Mouse (Mus musculus) adrenal gland, postnatal 14 days (tissue): Measurements from ENCODE around the gene Cfap221. TPM values are rescaled to one million over a fixed set of nuclear protein-coding genes. Genes with fewer than 3 reads are reported as not detected.
A peak's percentile ranks its signal among the peaks of the same experiment; 100 is the strongest.

Experiments used
- DNase-seq: peaks from one replicate; pipeline ENCODE4 v3.0.0; 2021; ENCODE audit warnings: mixed read lengths
- total RNA-seq: library from RNA; stranded (reverse); gene quantifications from 2 replicates; pipeline ENCODE4 v1.2.3, GENCODE M21; 2021

Cfap221 gene
- total RNA-seq, 1 experiment from 2014 or later, result not detected

GRCm38 (mm10) chr1:120006844-120007790 is 10.1 kb upstream of the Cfap221 start, which contains the start of gene Sctr:
TSS of gene Sctr (plus strand) at chr1:120006894.
- DNase-seq, result peak; percentile 29

- peak; percentile 62 for DNase-seq
Measured at GRCm38 (mm10) chr1:119997644-119998043, 610 bp upstream of the Cfap221 start.

DNA sequence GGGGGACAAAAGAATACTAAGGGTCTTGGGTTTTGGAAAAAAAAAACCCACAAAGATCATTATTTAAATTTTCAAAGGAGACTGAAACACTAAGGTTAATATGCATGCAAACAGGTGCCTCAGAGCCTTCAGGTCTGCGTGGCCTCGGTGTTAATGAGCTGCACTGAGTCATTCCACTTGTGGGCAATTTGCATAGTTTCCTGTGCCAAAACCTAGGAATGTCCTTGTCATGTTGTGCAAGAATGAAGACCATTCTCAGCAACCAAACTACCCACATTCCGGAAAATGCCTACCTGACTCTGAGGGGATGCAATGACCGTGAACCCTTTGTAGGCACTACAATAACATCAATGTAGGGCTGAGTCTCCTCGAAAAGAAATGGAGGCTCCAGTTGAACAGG is 10.5 kb downstream of the Cfap221 start:
- no peak for DNase-seq

- no peak for DNase-seq
Measured at GRCm38 (mm10) chr1:119975141-119975540, 21.9 kb downstream of the Cfap221 start.

GRCm38 (mm10) chr1:119973117-119973516 is 23.9 kb downstream of the Cfap221 start:
- DNase-seq, result no peak

- no peak for DNase-seq
Measured at GRCm38 (mm10) chr1:119965804-119966514, 31.1 kb downstream of the Cfap221 start.

GRCm38 (mm10) chr1:119959920-119960319 is 37.1 kb downstream of the Cfap221 start:
- no peak for DNase-seq

GRCm38 (mm10) chr1:119959464-119959863 is 37.6 kb downstream of the Cfap221 start:
- DNase-seq, result no peak

DNA sequence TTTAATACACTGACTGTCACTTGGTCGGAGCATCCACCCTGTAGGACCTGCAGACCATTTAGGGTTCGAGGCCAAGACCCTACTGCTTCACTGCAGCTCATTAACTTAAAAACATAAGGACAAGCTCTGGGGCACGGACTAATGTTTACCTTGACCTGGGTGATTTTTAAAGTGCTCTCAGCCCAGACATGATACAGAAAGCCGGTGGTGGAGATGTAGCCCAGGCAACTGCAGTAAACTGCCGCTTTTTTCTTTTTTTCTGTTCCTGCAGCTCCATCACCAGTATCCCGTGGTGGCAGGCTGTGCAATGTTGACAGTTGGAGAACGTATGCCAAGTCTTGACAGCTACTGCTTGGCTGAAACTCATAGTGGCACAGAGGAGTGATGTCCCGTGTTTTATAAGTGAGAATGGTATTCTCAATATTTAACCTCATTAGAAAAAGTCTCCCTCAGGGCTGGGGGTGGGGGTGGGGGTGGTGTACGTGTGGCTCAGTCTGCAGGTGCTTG is 39.3 kb downstream of the Cfap221 start:
- DNase-seq, result no peak

DNA sequence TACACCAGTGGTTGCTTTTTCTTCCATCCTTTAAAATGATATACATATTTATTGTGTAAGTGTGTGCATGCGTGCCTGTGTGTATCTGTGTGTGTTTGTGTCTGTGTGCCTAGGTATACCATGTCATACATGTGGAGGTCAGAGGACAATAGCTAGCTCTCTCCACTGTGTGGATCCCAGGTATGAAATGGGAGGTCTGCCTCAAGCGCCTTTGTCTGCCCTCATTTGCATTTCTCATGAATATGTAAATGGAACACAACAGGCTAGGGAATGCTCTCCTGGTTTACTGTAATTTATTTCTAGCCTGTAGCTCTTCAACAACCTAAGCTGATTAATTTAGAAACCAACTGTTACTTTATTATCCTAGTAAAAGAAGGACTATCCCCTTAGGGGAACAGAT is 42.4 kb downstream of the Cfap221 start:
- DNase-seq, result no peak

- DNase-seq, result no peak
Measured at GRCm38 (mm10) chr1:119953456-119953855, 43.6 kb downstream of the Cfap221 start.

DNA sequence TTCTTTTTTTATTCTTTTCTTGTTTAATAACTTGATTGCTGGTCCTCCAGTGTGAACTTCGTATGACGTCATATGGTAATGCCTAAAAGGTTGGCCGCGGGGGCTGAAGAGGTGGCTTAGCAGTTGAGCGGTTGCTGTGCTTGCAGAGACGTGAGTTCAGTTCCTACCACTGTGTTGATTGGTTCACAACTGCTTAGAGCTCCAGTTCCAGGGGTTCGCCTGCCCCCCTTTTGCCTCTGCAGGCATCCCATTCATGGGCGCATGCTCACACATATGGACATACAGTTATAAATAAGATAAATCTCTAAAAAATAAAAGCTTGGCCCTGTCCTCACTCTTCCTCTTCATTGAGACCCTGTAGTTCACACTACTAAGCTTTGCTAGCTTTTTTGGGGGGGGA is 46.9 kb downstream of the Cfap221 start:
- no peak for DNase-seq

DNA sequence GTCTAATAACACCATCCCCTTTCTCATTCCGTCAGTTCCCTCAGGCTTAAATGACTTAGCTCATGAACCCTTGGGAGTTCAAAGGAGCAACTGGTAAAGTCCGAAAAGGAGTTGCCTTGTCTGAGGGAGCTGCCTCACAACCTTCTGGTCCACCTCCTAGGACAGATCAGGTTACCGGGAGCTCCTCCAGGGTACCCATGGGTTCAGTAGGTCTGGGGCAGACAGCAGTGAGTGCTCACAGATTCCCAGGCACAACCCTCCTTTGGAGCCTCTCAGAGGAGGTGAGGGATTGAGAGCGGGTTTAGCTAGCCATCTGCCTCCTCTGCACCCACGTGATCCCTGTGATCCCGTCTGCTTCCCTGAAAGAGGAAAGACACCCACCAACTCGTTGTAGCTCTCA is 60.2 kb downstream of the Cfap221 start:
- DNase-seq, result no peak

DNA sequence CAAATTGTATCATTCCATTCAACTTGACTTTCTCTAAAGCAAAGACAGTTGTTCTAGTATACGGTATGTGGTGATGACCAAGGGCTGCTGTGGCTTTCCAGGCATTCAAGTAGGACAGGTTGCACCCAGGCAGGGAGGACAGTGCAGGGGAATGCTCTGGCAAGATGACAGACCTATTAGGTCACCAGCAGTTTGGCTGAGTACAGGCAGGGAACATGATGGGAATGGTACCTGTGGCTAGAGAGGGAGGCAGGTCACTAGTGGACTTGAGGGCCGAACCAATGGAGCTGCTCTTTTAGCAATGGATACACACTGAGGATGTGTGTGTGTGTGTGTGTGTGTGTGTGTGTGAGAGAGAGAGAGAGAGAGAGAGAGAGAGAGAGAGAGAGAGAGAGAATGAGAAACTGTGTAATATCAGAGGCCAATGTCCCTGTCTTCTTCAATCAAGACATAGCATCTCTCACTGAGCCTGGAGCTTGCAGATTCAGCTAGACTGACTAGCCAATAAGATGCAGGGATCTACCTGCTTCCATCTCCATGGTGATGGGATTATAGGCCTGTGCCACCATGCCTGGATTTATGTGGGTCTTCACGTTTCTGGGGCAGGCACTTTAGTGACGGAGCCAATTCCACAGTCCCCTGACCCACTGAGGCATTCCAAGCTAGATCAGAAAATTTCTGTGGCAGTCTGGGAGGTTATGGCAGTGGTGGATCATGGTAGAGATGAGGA is 65.4 kb downstream of the Cfap221 start:
- DNase-seq, result no peak

GRCm38 (mm10) chr1:119929715-119930114 is 67.3 kb downstream of the Cfap221 start:
- DNase-seq, result peak; percentile 20

GRCm38 (mm10) chr1:119919299-119919698 is 77.7 kb downstream of the Cfap221 start:
- peak; percentile 43 for DNase-seq

- no peak for DNase-seq
Measured at GRCm38 (mm10) chr1:119916823-119917371, 80.1 kb downstream of the Cfap221 start.

GRCm38 (mm10) chr1:119912953-119913814 is 83.8 kb downstream of the Cfap221 start, which contains the start of gene Tmem177:
TSS of gene Tmem177 (minus strand) at chr1:119913208.
- peak; percentile 98 for DNase-seq

DNA sequence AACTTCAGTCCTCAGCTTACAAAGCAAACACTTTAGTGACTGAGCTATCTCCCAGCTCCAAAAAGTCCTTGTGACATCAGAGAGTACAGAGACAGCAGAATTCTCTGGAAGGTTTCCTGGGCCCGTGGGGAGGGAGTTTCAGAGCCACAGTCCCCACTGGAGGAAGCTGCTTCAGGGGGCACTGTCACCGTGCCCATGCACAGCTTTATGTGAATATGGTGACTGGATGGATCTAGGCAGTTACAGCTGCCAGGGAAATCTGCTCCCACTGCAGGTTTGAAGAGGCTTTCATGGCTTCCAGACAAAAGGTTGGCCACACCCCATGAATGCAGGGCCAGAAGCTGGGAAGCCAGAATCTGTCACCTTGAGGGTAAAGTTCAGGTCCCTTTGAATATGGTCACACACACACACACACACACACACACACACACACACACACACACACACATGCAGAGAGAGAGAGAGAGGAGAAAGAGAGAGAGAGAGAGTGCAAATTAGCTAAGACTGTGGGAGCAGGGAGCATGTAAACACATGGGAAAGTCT is 89.8 kb downstream of the Cfap221 start:
- DNase-seq, result no peak

- DNase-seq, result no peak
Measured at GRCm38 (mm10) chr1:119903231-119903620, 93.8 kb downstream of the Cfap221 start.
